Mouse (Mus musculus) thymus, adult 2 months (tissue): ENCODE measurements around the gene Sipa1.

ENCODE experiments used
- CTCF ChIP-seq: fragments of 200-500 bp; IDR thresholded peaks from 2 replicates; pipeline ENCODE4 v1.5.1; 2012; ENCODE audit warnings: mild to moderate bottlenecking, control low read depth, low read length, moderate library complexity, borderline replicate concordance; ENCODE audit not compliant: control insufficient read depth, poor library complexity, insufficient read depth; ENCODE audit errors: extremely low read depth
- POLR2A ChIP-seq: fragments of 200-500 bp; IDR thresholded peaks from 2 replicates; pipeline ENCODE4 v1.6.1; 2012; ENCODE audit warnings: mild to moderate bottlenecking, low read length, control low read depth, moderate library complexity; ENCODE audit not compliant: control insufficient read depth, poor library complexity, insufficient read depth; ENCODE audit errors: extremely low read depth

DNA sequence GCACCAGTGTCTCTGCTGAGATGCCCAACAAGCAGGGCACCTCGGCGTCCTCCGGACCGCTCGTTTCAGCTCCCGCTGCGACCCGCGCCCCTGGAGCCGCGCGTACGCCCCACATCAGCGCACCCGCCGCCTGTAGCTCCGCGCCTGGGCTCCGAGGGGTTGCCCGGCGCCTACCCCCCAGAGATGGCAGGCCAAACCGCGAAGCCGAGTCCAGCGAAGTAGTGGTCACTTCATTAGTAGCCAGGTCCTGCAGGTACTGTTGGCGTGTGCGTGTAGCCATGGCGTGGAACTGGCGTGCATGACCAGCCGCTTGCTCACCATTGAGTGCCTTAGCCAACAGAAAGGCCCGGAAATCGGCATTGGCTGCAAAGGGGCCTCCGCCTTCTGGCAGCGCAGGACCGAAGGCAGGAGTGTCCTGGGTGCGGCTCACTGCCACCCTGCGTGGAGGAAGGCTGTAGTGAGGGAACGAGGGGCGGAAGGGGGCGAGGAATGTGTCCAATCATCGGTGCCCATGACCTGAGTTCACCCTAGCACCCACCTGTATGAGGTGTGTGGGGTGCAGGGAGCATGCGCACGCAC, 8.7 kb downstream of the Sipa1 start:
- TF ChIP-seq CTCF, result no peak
- TF ChIP-seq POLR2A, result no peak
